Mouse (Mus musculus): Measurements from ENCODE around the gene Ctps2. TPM values are rescaled to one million over a fixed set of nuclear protein-coding genes. Genes with fewer than 3 reads are reported as not detected.
"Not testable (repeated sequence)": the region's sequence is repeated elsewhere in the genome, so short reads cannot be mapped to it uniquely, and the experiment has no call there.

The Ctps2 gene
- 109 TPM for polyA plus RNA-seq (2021)

DNA sequence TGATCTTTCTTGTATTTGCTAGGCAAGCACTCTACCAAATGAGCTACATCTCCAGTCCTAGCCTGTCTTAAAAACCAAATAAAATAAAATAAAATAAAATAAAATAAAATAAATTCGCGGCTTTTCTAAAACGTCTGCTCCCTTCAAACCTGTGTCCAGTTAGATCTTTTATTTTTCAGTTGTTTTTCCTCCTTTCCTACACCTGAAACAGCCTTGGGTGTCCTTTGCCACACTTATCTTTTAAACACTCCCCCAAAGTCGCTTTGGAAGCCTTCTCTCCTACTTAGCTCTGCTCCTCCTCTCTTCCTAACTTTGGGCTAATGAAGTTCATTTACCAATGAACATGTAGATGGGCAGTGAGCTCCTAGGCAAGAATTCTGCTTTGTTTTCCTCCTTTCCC lies at the start of gene Ctps2:
Gene Ctps2 (plus strand): TSS at position 301 of the 400 bp plus-strand sequence.
- CTCF ChIA-PET = no interaction called here
- no peak for ATAC-seq
- POLR2A ChIA-PET = no interaction called here
- in situ Hi-C loops (cut with MboI; ENCODE audit: low pct_unique_long_range_greater_than_20kb) = loop anchor here (25.0 kb wide), 1 partner anchor 1536 kb away; the partner anchor contains the start of gene Asb11
- H3K27me3 ChIP-seq = peaks cover 3% of the 10 kb centered on the region
- TF ChIP-seq CTCF (IDR thresholded peaks at IDR 0.05) = no peak
- no peak for DNase-seq (ENCODE audit: low read depth, low spot score)

DNA sequence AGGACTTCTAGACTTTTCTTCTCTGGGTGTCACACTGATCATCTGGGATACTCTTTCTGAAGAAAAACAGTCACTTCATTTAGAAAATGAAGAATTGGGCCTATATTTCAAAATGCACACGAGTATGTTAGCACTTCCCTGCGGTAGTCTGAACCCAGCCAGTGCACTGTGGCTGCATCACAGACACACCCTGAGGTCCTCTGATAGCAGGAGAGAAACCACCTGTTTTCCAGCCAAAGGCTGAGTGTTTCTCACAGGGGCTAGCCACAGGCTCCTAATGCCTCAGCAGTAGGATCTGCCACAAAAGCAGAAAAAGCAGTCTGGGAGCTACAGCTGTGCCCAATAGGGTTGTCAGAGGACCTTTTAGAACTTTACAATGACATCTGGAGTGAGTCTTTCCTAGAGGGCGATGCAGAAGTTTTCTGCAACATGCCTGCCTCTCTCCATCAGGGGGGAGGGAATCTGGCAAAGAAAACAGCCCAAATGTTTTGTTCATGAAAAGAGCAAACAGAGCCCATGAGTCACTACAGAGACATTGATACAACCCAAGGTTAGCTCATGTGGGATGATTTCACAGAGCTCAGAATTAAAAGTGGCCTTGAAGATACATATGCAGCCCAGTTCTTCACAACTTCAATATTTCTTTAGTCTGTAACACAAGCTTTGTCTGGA lies 32.6 kb upstream of the Ctps2 start:
- ChIA-PET POLR2A (no interaction called here), CTCF (interaction anchor here (0.9 to 2.2 kb wide), 2 partner anchors 10 to 17 kb away, joined by 3 to 8 read pairs; no protein-coding TSS in a partner anchor)
- ATAC-seq = no peak
- no peak for TF ChIP-seq CTCF (IDR thresholded peaks at IDR 0.05)
- in situ Hi-C loops (cut with MboI; ENCODE audit: low pct_unique_long_range_greater_than_20kb) = no loop called here
- no peak for DNase-seq (ENCODE audit: low read depth, low spot score)
- peaks cover under 1% of the 10 kb centered on the region for H3K27me3 ChIP-seq

DNA sequence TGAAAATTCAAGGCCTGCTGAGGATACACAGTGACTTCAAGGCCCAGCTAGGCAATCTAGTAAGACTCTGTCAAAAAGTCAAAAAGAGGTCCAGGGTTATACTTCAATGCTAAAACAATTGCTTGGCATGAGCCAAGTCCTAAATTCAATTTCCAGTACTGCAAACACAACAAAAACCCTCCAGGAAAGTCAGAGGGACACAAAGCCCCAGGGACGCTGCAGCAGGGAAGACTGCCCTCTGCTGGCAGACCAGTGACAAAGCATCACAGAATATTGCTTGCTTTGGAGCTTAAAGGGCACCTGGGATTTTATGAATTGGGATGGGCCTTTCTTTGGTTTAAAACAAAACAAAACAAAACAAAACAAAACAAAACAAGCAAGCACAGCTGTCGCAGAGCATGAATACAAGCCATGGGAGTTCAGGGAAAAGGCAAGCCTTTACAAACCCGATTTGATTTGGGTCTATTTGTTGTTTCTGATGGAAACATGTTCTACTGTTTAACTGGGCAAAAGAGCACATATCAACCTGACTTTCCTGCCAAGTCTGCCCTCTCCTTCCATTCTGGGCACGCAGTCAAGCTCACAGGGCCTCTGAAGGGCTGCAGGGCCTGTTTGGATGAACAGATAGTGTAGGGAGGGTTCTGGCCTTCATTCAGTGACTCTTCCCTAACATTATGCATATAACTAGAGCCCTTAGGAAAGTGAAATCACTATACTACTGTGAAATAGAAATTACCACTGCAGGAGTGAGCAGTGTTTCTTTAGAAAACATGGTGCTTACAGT lies 29.1 kb upstream of the Ctps2 start:
- peak; percentile 87 for TF ChIP-seq CTCF (IDR thresholded peaks at IDR 0.05)
- DNase-seq (ENCODE audit: low read depth, low spot score) (no peak), ATAC-seq (peak; percentile 54)
- in situ Hi-C loops (cut with MboI; ENCODE audit: low pct_unique_long_range_greater_than_20kb) = loop anchor here (5.0 kb wide), 1 partner anchor 155 kb away; no protein-coding TSS in a partner anchor
- H3K27me3 ChIP-seq = peaks cover 11% of the 10 kb centered on the region
- CTCF ChIA-PET = interaction anchor here (0.7 to 3.5 kb wide), 10 partner anchors 9 to 150 kb away, joined by 3 to 19 read pairs (median 4); no protein-coding TSS in a partner anchor
- POLR2A ChIA-PET = interaction anchor here (1.1 kb wide), 1 partner anchor 14 kb away, joined by 3 read pairs; no protein-coding TSS in a partner anchor

DNA sequence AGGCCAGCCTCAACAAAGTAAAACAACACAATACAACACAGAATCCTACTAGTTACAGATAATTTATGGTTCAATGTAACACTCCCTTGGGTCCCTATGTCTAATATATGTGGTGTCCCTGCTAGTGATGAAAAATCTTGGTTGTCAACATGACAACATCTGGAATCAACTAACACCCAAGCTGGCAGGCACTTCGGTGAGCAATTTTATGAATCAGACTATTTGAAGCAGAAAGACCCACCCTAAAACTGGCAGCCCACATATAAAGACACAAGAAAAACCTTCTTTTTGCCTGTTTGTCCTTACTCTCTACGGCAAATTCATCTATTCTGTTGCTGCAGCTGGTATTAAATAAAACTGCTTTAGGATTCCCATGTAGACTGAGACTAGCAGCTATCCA lies 27.3 kb upstream of the Ctps2 start:
- DNase-seq (ENCODE audit: low read depth, low spot score) (no peak), ATAC-seq (no peak)
- TF ChIP-seq CTCF (IDR thresholded peaks at IDR 0.05) = no peak
- H3K27me3 ChIP-seq = peaks cover 11% of the 10 kb centered on the region
- ChIA-PET CTCF (no interaction called here), POLR2A (no interaction called here)
- in situ Hi-C loops (cut with MboI; ENCODE audit: low pct_unique_long_range_greater_than_20kb) = loop anchor here (5.0 kb wide), 1 partner anchor 156 kb away; no protein-coding TSS in a partner anchor

DNA sequence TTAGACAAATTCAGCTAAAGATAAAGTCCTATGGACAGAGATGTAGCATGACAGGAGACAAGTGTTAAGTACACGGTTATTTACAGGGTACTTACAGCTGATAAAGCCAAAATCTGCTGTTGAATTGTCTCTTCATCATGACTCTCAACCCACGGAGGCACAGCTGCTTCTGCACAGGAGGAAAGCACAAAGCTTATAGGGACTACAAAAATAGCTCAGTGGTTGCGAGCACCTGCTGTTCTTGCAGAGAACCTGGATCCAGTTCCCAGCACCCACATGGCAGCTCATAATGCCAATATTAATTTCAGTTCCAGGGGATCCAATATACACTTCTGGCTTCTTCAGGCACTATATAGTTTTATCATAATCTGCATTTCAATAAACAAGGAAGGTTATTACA lies 22.8 kb upstream of the Ctps2 start:
- CTCF ChIA-PET = interaction anchor here (1.2 to 2.7 kb wide), 2 partner anchors 9 to 27 kb away, joined by 3 to 8 read pairs; no protein-coding TSS in a partner anchor
- DNase-seq (ENCODE audit: low read depth, low spot score) (no peak), ATAC-seq (no peak)
- in situ Hi-C loops (cut with MboI; ENCODE audit: low pct_unique_long_range_greater_than_20kb) = no loop called here
- TF ChIP-seq CTCF (IDR thresholded peaks at IDR 0.05) = no peak
- peaks cover 11% of the 10 kb centered on the region for H3K27me3 ChIP-seq
- POLR2A ChIA-PET = no interaction called here

DNA sequence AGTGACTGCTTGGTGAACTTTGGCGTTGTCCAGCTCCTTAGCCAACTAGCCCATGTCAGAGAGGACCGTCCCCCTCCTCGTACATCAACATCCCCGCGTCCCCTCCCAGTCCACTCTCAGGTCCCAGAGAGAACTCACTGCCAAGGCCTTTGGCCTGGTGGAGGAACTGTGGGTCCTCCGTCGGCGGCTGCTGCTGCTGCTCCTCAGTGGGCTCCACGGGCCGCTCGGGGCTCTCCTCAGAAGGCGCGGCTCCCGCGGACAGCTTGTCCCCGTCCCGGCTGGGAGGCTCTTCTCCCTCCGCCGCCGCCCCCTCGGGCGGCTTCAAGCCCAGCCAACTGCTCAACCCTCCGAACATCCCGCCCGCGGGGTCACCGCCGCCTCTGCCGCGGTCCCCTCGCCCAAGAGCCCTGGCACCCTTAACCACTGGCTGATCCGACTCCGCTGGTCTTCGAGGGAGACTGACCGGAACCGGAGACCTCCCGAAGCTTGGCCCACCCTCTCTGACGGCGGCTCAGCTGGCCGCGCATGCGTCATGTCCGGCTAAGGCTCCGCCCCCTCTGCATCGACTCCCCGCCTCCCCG lies 13.0 kb upstream of the Ctps2 start, which contains the start of gene Syap1:
Gene Syap1 (minus strand): TSS at position 517 of the 581 bp plus-strand sequence.
- ChIA-PET POLR2A (no interaction called here), CTCF (no interaction called here)
- TF ChIP-seq CTCF (IDR thresholded peaks at IDR 0.05) = no peak
- peak; percentile 97 for ATAC-seq
- DNase-seq (ENCODE audit: low read depth, low spot score) = no peak
- in situ Hi-C loops (cut with MboI; ENCODE audit: low pct_unique_long_range_greater_than_20kb) = no loop called here
- H3K27me3 ChIP-seq = no peaks in the 10 kb centered on the region

DNA sequence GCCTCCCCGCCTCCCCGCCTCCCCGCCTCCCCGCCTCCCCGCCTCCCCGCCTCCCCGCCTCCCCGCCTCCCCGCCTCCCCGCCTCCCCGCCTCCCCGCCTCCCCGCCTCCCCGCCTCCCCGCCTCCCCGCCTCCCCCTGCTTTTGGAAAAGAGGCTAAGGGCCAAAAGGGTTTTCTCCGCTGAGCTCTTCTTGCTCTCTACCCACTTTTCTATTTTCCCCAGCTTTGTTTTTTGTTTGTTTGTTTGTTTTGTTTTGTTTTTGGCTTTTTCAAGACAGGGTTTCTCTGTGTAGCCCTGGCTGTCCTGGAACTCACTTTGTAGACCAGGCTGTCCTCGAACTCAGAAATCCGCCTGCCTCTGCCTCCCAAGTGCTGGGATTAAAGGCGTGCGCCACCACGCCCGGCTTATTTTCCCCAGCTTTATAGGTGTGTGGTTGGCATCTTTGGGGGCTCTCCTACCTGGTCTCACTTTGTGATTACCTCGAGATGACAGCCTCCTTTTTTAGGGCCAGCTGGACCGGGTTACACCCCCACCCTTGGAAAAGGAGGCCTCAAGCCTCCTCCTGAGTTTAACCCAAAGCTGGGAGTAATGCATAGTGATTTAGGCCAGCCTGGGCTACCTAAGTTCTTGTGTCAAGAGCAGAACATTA lies 12.3 kb upstream of the Ctps2 start:
- in situ Hi-C loops (cut with MboI; ENCODE audit: low pct_unique_long_range_greater_than_20kb); DNase-seq (ENCODE audit: low read depth, low spot score); CTCF ChIA-PET; H3K27me3 ChIP-seq; ATAC-seq: not testable (repeated sequence)
- POLR2A ChIA-PET = interaction anchor here (0.6 kb wide), 1 partner anchor 11 kb away, joined by 4 read pairs; no protein-coding TSS in a partner anchor

DNA sequence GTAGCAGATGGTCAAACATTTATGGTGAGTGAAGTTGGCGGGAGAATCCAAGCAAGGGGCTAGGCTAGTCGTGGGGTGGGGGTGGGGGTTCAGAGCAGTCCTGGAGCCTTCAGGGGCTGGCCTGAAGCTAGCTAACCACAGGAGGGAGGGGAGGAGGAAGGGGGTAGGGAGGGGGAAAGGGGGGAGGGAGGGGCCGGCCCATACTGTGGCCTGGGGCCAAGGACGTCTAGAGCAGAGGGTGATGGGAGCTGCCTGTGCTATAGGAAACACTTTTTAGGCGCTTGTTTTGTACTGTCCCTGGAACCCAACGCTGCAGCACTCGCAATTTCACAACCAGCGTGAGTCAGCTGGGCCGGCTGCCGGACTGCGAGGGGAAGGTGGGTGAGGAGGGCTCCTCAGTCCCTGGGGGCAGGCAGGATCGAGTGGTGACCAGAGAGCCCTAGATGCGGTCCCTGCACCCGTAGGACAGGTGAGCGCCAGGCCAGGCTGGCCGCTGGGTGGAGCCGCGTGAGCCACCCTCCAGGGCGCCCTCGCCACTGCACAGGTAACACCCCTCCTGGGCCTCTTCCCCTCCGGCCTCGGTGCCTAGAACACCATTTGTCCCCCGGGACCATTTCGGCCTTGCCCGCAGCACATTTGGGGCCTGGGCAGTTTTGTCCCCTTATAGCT lies 467 bp downstream of the Ctps2 start:
- ATAC-seq = peak; percentile 90
- no peak for TF ChIP-seq CTCF (IDR thresholded peaks at IDR 0.05)
- CTCF ChIA-PET = no interaction called here
- peaks cover 3% of the 10 kb centered on the region for H3K27me3 ChIP-seq
- in situ Hi-C loops (cut with MboI; ENCODE audit: low pct_unique_long_range_greater_than_20kb) = loop anchor here (25.0 kb wide), 1 partner anchor 1536 kb away; the partner anchor contains the start of gene Asb11
- POLR2A ChIA-PET = no interaction called here
- DNase-seq (ENCODE audit: low read depth, low spot score) = no peak

DNA sequence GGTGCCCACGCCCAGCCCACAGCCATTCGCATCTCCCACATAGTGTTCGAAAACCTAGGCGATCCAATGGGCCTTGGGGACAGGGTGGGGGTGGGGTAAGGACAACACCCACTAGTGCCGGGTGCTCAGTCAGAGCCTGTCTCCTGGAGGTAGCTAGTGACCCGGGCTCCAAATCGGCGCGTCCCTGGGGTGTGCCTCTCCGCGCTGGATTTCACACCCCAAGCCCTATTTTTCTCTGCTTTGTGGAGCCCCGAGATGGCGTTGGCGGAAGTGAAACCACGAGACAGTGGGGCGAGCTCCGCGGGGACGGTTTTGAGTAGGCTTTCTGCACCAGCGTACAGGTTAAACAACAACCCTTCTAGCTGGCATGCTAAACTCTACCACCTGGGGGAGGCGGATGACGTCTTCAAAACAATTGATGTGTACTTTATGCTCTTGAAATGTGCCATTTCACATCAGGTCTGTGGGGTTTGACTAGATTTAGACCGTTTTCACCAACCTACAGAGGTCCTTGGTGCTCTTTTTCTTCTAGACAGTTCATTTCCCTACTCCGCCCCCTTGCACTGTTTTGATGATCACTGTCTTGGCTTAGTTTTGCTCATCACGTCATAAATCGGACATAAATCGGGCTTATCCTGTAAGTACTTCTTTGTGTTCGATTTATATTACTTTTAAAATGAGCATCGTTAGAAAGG lies 1.1 kb downstream of the Ctps2 start:
- H3K27me3 ChIP-seq = peaks cover 3% of the 10 kb centered on the region
- no peak for DNase-seq (ENCODE audit: low read depth, low spot score)
- no peak for TF ChIP-seq CTCF (IDR thresholded peaks at IDR 0.05)
- peak; percentile 67 for ATAC-seq
- in situ Hi-C loops (cut with MboI; ENCODE audit: low pct_unique_long_range_greater_than_20kb) = loop anchor here (25.0 kb wide), 1 partner anchor 1535 kb away; the partner anchor contains the start of gene Asb11
- ChIA-PET POLR2A (interaction anchor here (0.6 to 0.7 kb wide), 2 partner anchors 42 to 95 kb away, joined by 3 read pairs; no protein-coding TSS in a partner anchor), CTCF (no interaction called here)

Measured in Patski (cell line).